Mouse (Mus musculus): ENCODE measurements around the gene Actl11.

DNA sequence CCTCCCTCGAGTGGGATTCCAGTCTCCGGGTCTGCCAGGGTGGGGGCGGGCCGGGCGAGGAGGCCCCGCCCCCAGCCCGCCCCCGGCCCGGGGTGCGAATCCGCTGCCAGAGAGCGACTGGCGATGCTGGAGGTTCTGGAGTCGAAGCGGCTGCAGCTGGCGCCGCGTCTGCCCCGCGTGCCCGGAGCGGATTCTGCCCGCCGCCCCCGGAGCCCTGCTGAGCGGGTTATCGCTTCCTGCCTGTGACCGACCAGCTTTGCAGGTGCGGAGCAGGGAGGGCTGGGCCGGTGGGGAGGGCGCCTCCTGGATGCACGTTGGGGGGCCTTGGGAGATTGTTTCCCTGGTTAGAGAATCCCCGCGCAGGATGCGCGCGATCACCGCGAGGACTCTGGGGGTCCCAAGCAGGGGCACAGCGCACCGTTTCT lies 7.5 kb downstream of the Actl11 start:
- TF ChIP-seq FLI1 (IDR thresholded peaks at IDR 0.05; ENCODE audit: low read length), result no peak
- no peak for TF ChIP-seq GATA1 (IDR thresholded peaks at IDR 0.05; ENCODE audit: borderline replicate concordance, low read length)

All from megakaryocyte, embryonic 14.5 days (primary cell).